Comparison of ENCODE assay signal across 7 mouse cellular contexts in the genomic region with DNA sequence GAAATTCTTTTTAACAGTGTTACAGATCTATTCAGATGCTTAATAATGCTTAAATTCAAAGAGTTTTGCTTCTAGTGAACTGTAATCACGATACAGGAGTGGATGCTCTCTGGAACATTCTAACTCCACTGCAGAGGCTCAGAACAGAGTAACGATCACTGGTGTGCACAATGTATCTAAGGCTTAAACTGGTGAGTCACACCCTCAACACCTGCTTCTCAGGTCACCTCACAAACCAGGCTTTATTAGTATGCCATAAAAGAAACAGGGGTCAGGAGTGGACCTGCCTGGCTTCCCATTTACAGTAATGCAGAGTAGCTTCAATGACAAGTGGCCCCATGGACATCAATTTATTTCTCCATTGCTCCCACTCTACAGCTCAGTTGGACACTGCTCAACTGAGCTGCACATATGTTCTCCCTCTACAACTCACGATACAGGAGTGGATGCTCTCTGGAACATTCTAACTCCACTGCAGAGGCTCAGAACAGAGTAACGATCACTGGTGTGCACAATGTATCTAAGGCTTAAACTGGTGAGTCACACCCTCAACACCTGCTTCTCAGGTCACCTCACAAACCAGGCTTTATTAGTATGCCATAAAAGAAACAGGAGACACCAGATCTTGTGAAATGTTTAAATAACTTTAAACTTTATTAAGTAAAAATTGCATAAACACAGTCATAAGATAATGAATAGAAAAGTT. TPM values are rescaled to one million over a fixed set of nuclear protein-coding genes. Genes with fewer than 3 reads are reported as not detected.
DNase-seq lines count a peak whose midpoint lies in the region; ATAC-seq and TF ChIP-seq lines count a peak whose summit lies in the region.
"Not testable (repeated sequence)": the region's sequence is repeated elsewhere in the genome, so short reads cannot be mapped to it uniquely, and the experiment has no call there.
"Had no signal": no experiment of that assay in that cellular context is flagged by ENCODE, and none has a peak within 500 bp of the region (broad histone marks: within the 10 kb centered on the region; RNA-seq: fewer than 3 reads in every experiment).

No protein-coding gene starts in this region.

- H3K27me3 ChIP-seq in intestine, embryonic 15.5 days (replicated peaks); intestine, embryonic 16.5 days (replicated peaks; ENCODE audit: control insufficient read depth, insufficient read depth, low read length); intestine, postnatal 0 days (replicated peaks; ENCODE audit: control insufficient read depth, insufficient read depth, low read length); small intestine, adult 2 months (ENCODE audit: control insufficient read depth, insufficient read depth, low read length); testis, adult 2 months (ENCODE audit: control insufficient read depth, insufficient read depth, low read length): not testable (repeated sequence)

- H3K4me2 ChIP-seq in intestine, embryonic 15.5 days (replicated peaks); intestine, embryonic 16.5 days (ENCODE audit: low read depth, low read length); intestine, postnatal 0 days (replicated peaks; ENCODE audit: low read depth): not testable (repeated sequence)

- DNase-seq in heart, adult 11 months = peak; percentile 72

- H3K4me3 ChIP-seq in intestine, embryonic 15.5 days (replicated peaks); intestine, embryonic 16.5 days (ENCODE audit: low read length); intestine, postnatal 0 days (ENCODE audit: low read depth, low read length); small intestine, adult 2 months (ENCODE audit: low read depth, low read length): not testable (repeated sequence)
- H3K4me3 ChIP-seq in testis, adult 2 months (ENCODE audit: control insufficient read depth, low read depth, low read length) = peak overlapping the region; percentile 35; the same call in 1 of the 2 replicates

- ATAC-seq in intestine, embryonic 15.5 days = peak; percentile 90
- ATAC-seq in intestine, embryonic 16.5 days = peak; percentile 95
- ATAC-seq in intestine, postnatal 0 days = peak; percentile 98

- H3K36me3 ChIP-seq in intestine, embryonic 15.5 days; intestine, embryonic 16.5 days (ENCODE audit: control insufficient read depth, insufficient read depth, low read length); intestine, postnatal 0 days (ENCODE audit: control insufficient read depth, insufficient read depth); small intestine, adult 2 months (ENCODE audit: control insufficient read depth, insufficient read depth, low read length); testis, adult 2 months (ENCODE audit: control insufficient read depth, insufficient read depth, low read length): not testable (repeated sequence)

- TF ChIP-seq CTCF in intestine, postnatal 0 days (IDR thresholded peaks at IDR 0.05; ENCODE audit: low read depth); small intestine, adult 2 months (IDR thresholded peaks at IDR 0.05; ENCODE audit: extremely low read depth, insufficient read length, insufficient replicate concordance, low read depth, low read length); testis, adult 2 months (IDR thresholded peaks at IDR 0.05; ENCODE audit: control insufficient read depth, insufficient read depth, insufficient replicate concordance, low read depth, low read length): not testable (repeated sequence)

- TF ChIP-seq POLR2A in small intestine, adult 2 months (IDR thresholded peaks at IDR 0.05; ENCODE audit: low read depth, low read length); testis, adult 2 months (IDR thresholded peaks at IDR 0.05; ENCODE audit: control insufficient read depth, low read depth, low read length): not testable (repeated sequence)

- not testable (repeated sequence) for H3K9me3 ChIP-seq in intestine, embryonic 15.5 days; intestine, embryonic 16.5 days (ENCODE audit: control insufficient read depth, low read length); intestine, postnatal 0 days (ENCODE audit: control insufficient read depth)

- H3K4me1 ChIP-seq in intestine, embryonic 15.5 days (replicated peaks); intestine, embryonic 16.5 days (ENCODE audit: control insufficient read depth, insufficient read depth, low read length); intestine, postnatal 0 days (replicated peaks; ENCODE audit: control insufficient read depth, insufficient read depth, low read length); small intestine, adult 2 months (ENCODE audit: control insufficient read depth, insufficient read depth, insufficient read length, low read length); testis, adult 2 months (ENCODE audit: control insufficient read depth, insufficient read depth, low read length): not testable (repeated sequence)

- WGBS in intestine, embryonic 15.5 days = 64% methylated on average over 4 of the region's 4 CpGs
- 77% methylated on average over 4 of the region's 4 CpGs for WGBS in intestine, embryonic 16.5 days
- whole genome bisulfite sequencing in intestine, postnatal 0 days = 36% methylated on average over 4 of the region's 4 CpGs
- 23% methylated on average over 4 of the region's 4 CpGs for WGBS in small intestine, adult 2 months

- H3K27ac ChIP-seq in intestine, embryonic 15.5 days = 0 out of 2 replicates have a peak overlapping the region, but pooled peaks have one; percentile 58
- H3K27ac ChIP-seq in intestine, embryonic 16.5 days (ENCODE audit: low read length) = peak overlapping the region; percentile 54; the same call in 1 of the 2 replicates
- H3K27ac ChIP-seq in intestine, postnatal 0 days (ENCODE audit: low read depth, low read length); testis, adult 2 months (ENCODE audit: control insufficient read depth, insufficient read depth, low read depth, low read length): not testable (repeated sequence)
- peak overlapping the region; percentile 65; the same call in 1 of the 2 replicates for H3K27ac ChIP-seq in small intestine, adult 2 months (ENCODE audit: insufficient read depth, low read depth, low read length)

- not testable (repeated sequence) for H3K9ac ChIP-seq in intestine, embryonic 15.5 days; intestine, embryonic 16.5 days (ENCODE audit: low read depth, low read length); intestine, postnatal 0 days (ENCODE audit: low read depth, low read length)

RNA-seq across cellular contexts. Expression of a gene that starts 46.0 kb away (rescaled TPM):
- polyA plus RNA-seq in intestine, embryonic 15.5 days (2015; fragmentation: Nextera tagmentation; extraction: Ambion mirVana) = 174 and 190 TPM in 2 replicates
- 272 and 331 TPM in 2 replicates for polyA plus RNA-seq in intestine, embryonic 16.5 days (2015; fragmentation: Nextera tagmentation; extraction: Ambion mirVana)
- 327 and 338 TPM in 2 replicates for polyA plus RNA-seq in intestine, postnatal 0 days (2015; fragmentation: Nextera tagmentation; extraction: Ambion mirVana)
- 51.0 and 83.3 TPM in 2 replicates for polyA plus RNA-seq in small intestine, adult 2 months (2012; rRNA removed)
- 8.9 and 11.0 TPM in 2 replicates for polyA plus RNA-seq in testis, adult 2 months (2012; rRNA removed)
- polyA plus RNA-seq: G1E had no signal
